Mouse (Mus musculus) lung, postnatal 0 days (tissue): ENCODE measurements around the gene Nedd9. TPM values are rescaled to one million over a fixed set of nuclear protein-coding genes. Genes with fewer than 3 reads are reported as not detected.

Source experiments
- ATAC-seq: fragments of 200-750 bp; cut with Nextera tagmentation; 2 replicates; pipeline ENCODE4 v1.8.0; 2017; ENCODE audit warnings: moderate library complexity
- DNase-seq: peaks from one replicate; pipeline ENCODE4 v3.0.0-alpha.2; 2016; ENCODE audit warnings: low spot score
- H3K27ac ChIP-seq: fragments of 300-500 bp; sonication (generic); 2 replicates; pipeline ENCODE4 v1.5.1; 2014; ENCODE audit warnings: antibody characterized with exemption, mild to moderate bottlenecking, low read length, mixed read lengths
- H3K27me3 ChIP-seq: fragments of 300-500 bp; sonication (generic); replicated peaks from 2 replicates; pipeline ENCODE4 v1.6.1; 2014; ENCODE audit warnings: low read length, mixed read lengths; ENCODE audit not compliant: insufficient read depth
- H3K36me3 ChIP-seq: fragments of 300-500 bp; sonication (generic); 2 replicates; pipeline ENCODE4 v1.6.1; 2014; ENCODE audit warnings: low read length, mixed read lengths; ENCODE audit not compliant: insufficient read depth
- H3K4me1 ChIP-seq: fragments of 300-500 bp; sonication (generic); 2 replicates; pipeline ENCODE4 v1.6.1; 2014; ENCODE audit warnings: antibody characterized with exemption, low read depth, low read length, mixed read lengths; ENCODE audit not compliant: insufficient read depth
- H3K4me2 ChIP-seq: fragments of 300-500 bp; sonication (generic); replicated peaks from 2 replicates; pipeline ENCODE4 v1.6.1; 2014; ENCODE audit warnings: low read depth, mild to moderate bottlenecking, low read length, moderate library complexity, mixed read lengths
- H3K4me3 ChIP-seq: fragments of 300-500 bp; sonication (generic); 2 replicates; pipeline ENCODE4 v1.5.1; 2014; ENCODE audit warnings: low read depth, low read length
- H3K9ac ChIP-seq: fragments of 300-500 bp; sonication (generic); replicated peaks from 2 replicates; pipeline ENCODE4 v1.6.1; 2014; ENCODE audit warnings: low read depth, mild to moderate bottlenecking
- H3K9me3 ChIP-seq: fragments of 300-500 bp; sonication (generic); 2 replicates; pipeline ENCODE4 v1.6.1; 2016; ENCODE audit warnings: low read length, mixed read lengths
- CTCF ChIP-seq: IDR thresholded peaks from 2 replicates; pipeline ENCODE4 v1.5.1; 2016; ENCODE audit warnings: antibody characterized with exemption, mild to moderate bottlenecking
- EP300 ChIP-seq: IDR thresholded peaks from 2 replicates; pipeline ENCODE4 v1.6.1; 2016; ENCODE audit warnings: antibody characterized with exemption, mild to moderate bottlenecking, control low read depth
- WGBS: fragments of 180-500 bp; shearing (Covaris S2); extraction: QIAGEN DNeasy Blood & Tissue Kit; methylation state at CpG from one replicate; pipeline ENCODE4 v1.1.7; 2014; 5-methylcytosine and 5-hydroxymethylcytosine counted together
- polyA plus RNA-seq: library from polyadenylated mRNA; unstranded; fragments of >200 nt; fragmentation: Nextera tagmentation; extraction: Ambion mirVana; gene quantifications from 2 replicates; pipeline ENCODE4 v1.2.1, GENCODE M21; 2015

Gene Nedd9
- 79.1 and 79.3 TPM in 2 replicates for polyA plus RNA-seq

GRCm38 (mm10) chr13:41486606-41487408 is at the start of gene Nedd9:
Gene Nedd9, minus strand, starts transcription at chr13:41487362.
- Histone ChIP-seq H3K27ac (peak within 1 kb of the TSS; percentile 44), H3K4me1 (peaks cover 7% of the 10 kb centered on the region; the same call in 1 of the 2 replicates), H3K9ac (no peak within 1 kb of the TSS), H3K4me2 (peak within 1 kb of the TSS; percentile 12; the same call in 1 of the 2 replicates), H3K27me3 (no peaks in the 10 kb centered on the region), H3K9me3 (no peaks in the 10 kb centered on the region), H3K36me3 (no peaks in the 10 kb centered on the region), H3K4me3 (peak within 1 kb of the TSS; percentile 4; the same call in 1 of the 2 replicates)
- DNase-seq, result peak; percentile 74
- WGBS, result 41% methylated on average over 15 of the region's 15 CpGs
- TF ChIP-seq CTCF (no peak), EP300 (peak; percentile 69)
- ATAC-seq, result peak; percentile 86

GRCm38 (mm10) chr13:41532625-41533024 is 45.5 kb upstream of the Nedd9 start:
- no peak overlapping the region for H3K4me3 ChIP-seq
- H3K4me2 ChIP-seq, result no peak overlapping the region
- H3K36me3 ChIP-seq, result no peaks in the 10 kb centered on the region
- no peaks in the 10 kb centered on the region for H3K9me3 ChIP-seq
- ATAC-seq, result no peak
- no peak overlapping the region for H3K27ac ChIP-seq
- WGBS, result 65% methylated on average over 5 of the region's 5 CpGs
- no peak for TF ChIP-seq CTCF
- peak; percentile 16; the same call in 1 of the 2 replicates for TF ChIP-seq EP300
- no peak overlapping the region for H3K9ac ChIP-seq
- H3K4me1 ChIP-seq, result no peaks in the 10 kb centered on the region
- DNase-seq, result no peak
- no peaks in the 10 kb centered on the region for H3K27me3 ChIP-seq

GRCm38 (mm10) chr13:41530326-41530725 is 43.2 kb upstream of the Nedd9 start:
- no peaks in the 10 kb centered on the region for H3K27me3 ChIP-seq
- H3K36me3 ChIP-seq, result no peaks in the 10 kb centered on the region
- no peak overlapping the region for H3K4me2 ChIP-seq
- H3K9me3 ChIP-seq, result no peaks in the 10 kb centered on the region
- ATAC-seq (no peak), DNase-seq (no peak)
- TF ChIP-seq EP300 (no peak), CTCF (no peak)
- no peak overlapping the region for H3K9ac ChIP-seq
- H3K4me1 ChIP-seq, result no peaks in the 10 kb centered on the region
- H3K27ac ChIP-seq, result no peak overlapping the region
- H3K4me3 ChIP-seq, result no peak overlapping the region

GRCm38 (mm10) chr13:41524208-41524607 is 37.0 kb upstream of the Nedd9 start:
- Histone ChIP-seq H3K27me3 (no peaks in the 10 kb centered on the region), H3K27ac (no peak overlapping the region), H3K4me2 (no peak overlapping the region), H3K4me1 (no peaks in the 10 kb centered on the region; the same call in 1 of the 2 replicates), H3K4me3 (no peak overlapping the region), H3K36me3 (no peaks in the 10 kb centered on the region), H3K9ac (no peak overlapping the region), H3K9me3 (no peaks in the 10 kb centered on the region)
- ATAC-seq (no peak), DNase-seq (no peak)
- TF ChIP-seq EP300, result no peak
- no peak for TF ChIP-seq CTCF
- WGBS, result 94% methylated on average over 11 of the region's 11 CpGs

- peak overlapping the region; percentile 29; the same call in 1 of the 2 replicates for H3K27ac ChIP-seq
- WGBS, result 65% methylated on average over 4 of the region's 4 CpGs
- peak; percentile 86 for DNase-seq
- no peaks in the 10 kb centered on the region for H3K27me3 ChIP-seq
- H3K4me1 ChIP-seq, result peaks cover 7% of the 10 kb centered on the region; the same call in 1 of the 2 replicates
- no peaks in the 10 kb centered on the region for H3K9me3 ChIP-seq
- ATAC-seq, result peak; percentile 50; the same call in 1 of the 2 replicates
- no peak overlapping the region for H3K4me3 ChIP-seq
- H3K9ac ChIP-seq, result no peak overlapping the region
- no peaks in the 10 kb centered on the region for H3K36me3 ChIP-seq
- H3K4me2 ChIP-seq, result no peak overlapping the region
- TF ChIP-seq EP300, result peak; percentile 40; the same call in 1 of the 2 replicates
- TF ChIP-seq CTCF, result no peak
Measured at GRCm38 (mm10) chr13:41521296-41521695, 34.1 kb upstream of the Nedd9 start.

- DNase-seq, result peak; percentile 43
- H3K36me3 ChIP-seq, result no peaks in the 10 kb centered on the region
- TF ChIP-seq EP300, result peak; percentile 52
- TF ChIP-seq CTCF, result no peak
- 56% methylated on average over 5 of the region's 5 CpGs for WGBS
- peak overlapping the region; percentile 40; the same call in 1 of the 2 replicates for H3K27ac ChIP-seq
- no peak overlapping the region for H3K4me2 ChIP-seq
- no peak overlapping the region for H3K4me3 ChIP-seq
- no peak overlapping the region for H3K9ac ChIP-seq
- H3K9me3 ChIP-seq, result no peaks in the 10 kb centered on the region
- H3K4me1 ChIP-seq, result peaks cover 7% of the 10 kb centered on the region; the same call in 1 of the 2 replicates
- no peak for ATAC-seq
- no peaks in the 10 kb centered on the region for H3K27me3 ChIP-seq
Measured at GRCm38 (mm10) chr13:41520549-41521161, 33.5 kb upstream of the Nedd9 start.
